In the genomic region with DNA sequence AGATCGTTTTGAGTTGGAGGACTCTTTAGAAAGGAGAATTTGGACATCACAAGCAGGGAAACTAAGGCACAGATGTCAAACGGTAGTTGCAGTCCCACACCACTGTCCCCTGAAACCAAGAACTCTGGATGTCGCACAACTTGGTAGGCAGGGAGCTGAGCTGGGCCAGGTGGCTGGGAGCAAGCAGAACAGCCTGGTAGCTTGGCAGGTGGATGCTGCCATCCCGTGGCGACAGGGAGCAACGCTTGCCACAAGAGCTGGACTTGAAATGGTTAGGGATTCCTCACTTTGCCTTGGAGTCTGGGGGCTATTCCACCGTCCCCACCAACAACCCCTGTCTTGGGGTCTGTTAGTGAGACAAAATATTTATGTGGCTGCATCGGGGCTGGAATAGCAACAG, we compare ENCODE assay signal across 8 mouse cellular contexts. TPM values are rescaled to one million over a fixed set of nuclear protein-coding genes. Genes with fewer than 3 reads are reported as not detected.
DNase-seq lines count a peak whose midpoint lies in the region; ATAC-seq and TF ChIP-seq lines count a peak whose summit lies in the region.

No protein-coding gene starts in this region.

- H3K9me3 ChIP-seq in ES-E14 (ENCODE audit: control insufficient read depth, insufficient read depth, low read depth, low read length) = no peaks in the 10 kb centered on the region
- H3K9me3 ChIP-seq in forebrain, embryonic 14.5 days (replicated peaks; ENCODE audit: control insufficient read depth, low read length) = no peaks in the 10 kb centered on the region
- no peaks in the 10 kb centered on the region for H3K9me3 ChIP-seq in lung, postnatal 0 days (ENCODE audit: low read length)

- H3K27ac ChIP-seq in ES-E14 (ENCODE audit: insufficient read depth, low read depth, low read length, poor library complexity, severe bottlenecking) = no peak overlapping the region
- no peak overlapping the region for H3K27ac ChIP-seq in forebrain, embryonic 14.5 days (ENCODE audit: low read depth, low read length)
- no peak overlapping the region for H3K27ac ChIP-seq in layer of hippocampus, adult 2 months
- no peak overlapping the region for H3K27ac ChIP-seq in lung, postnatal 0 days (ENCODE audit: low read length)

- H3K27me3 ChIP-seq in forebrain, embryonic 14.5 days (replicated peaks; ENCODE audit: control insufficient read depth, insufficient read depth, low read length) = peaks cover 18% of the 10 kb centered on the region; the same call in 1 of the 2 replicates
- peaks cover 52% of the 10 kb centered on the region for H3K27me3 ChIP-seq in lung, postnatal 0 days (replicated peaks; ENCODE audit: insufficient read depth, low read length)

- H3K4me1 ChIP-seq in ES-E14 (ENCODE audit: control insufficient read depth in 2 of 2, insufficient read depth in 2 of 2, low read length in 2 of 2, poor library complexity in 1 of 2) = peaks cover 0 to under 1% of the 10 kb centered on the region in 2 experiments; a peak in 1 of 4 replicates
- H3K4me1 ChIP-seq in forebrain, embryonic 14.5 days (ENCODE audit: control insufficient read depth, insufficient read depth, low read length) = peaks cover 3% of the 10 kb centered on the region
- peaks cover 5% of the 10 kb centered on the region; the same call in 1 of the 2 replicates for H3K4me1 ChIP-seq in lung, postnatal 0 days (ENCODE audit: insufficient read depth, low read depth, low read length)

- no peak for TF ChIP-seq EP300 in lung, postnatal 0 days (IDR thresholded peaks at IDR 0.05)

- peak; percentile 70 for TF ChIP-seq CTCF in layer of hippocampus, adult 2 months (conservative IDR thresholded peaks at IDR 0.05)
- TF ChIP-seq CTCF in lung, postnatal 0 days (IDR thresholded peaks at IDR 0.05) = peak; percentile 98

- H3K9ac ChIP-seq in ES-E14 (ENCODE audit: insufficient read depth, low read depth, low read length, poor library complexity, severe bottlenecking) = no peak overlapping the region
- H3K9ac ChIP-seq in forebrain, embryonic 14.5 days (ENCODE audit: low read length) = no peak overlapping the region
- no peak overlapping the region for H3K9ac ChIP-seq in lung, postnatal 0 days (replicated peaks; ENCODE audit: low read depth)

- ATAC-seq in forebrain, embryonic 14.5 days = peak; percentile 85
- ATAC-seq in lung, postnatal 0 days = peak; percentile 73

- in situ Hi-C loops in ES-E14 (cut with MboI; ENCODE audit: low sequenced_read_pairs in 2 of 2, unreplicated experiment in 2 of 2) = loop anchor here (5.0 to 10.0 kb wide), 4 partner anchors 101 to 318 kb away; no protein-coding TSS in a partner anchor

- H3K4me3 ChIP-seq in ES-E14 (ENCODE audit: insufficient read depth in 1 of 2, low read depth in 1 of 2, low read length in 2 of 2, poor library complexity in 1 of 2, severe bottlenecking in 1 of 2) = no peak overlapping the region
- H3K4me3 ChIP-seq in forebrain, embryonic 14.5 days (ENCODE audit: low read depth, low read length) = no peak overlapping the region
- H3K4me3 ChIP-seq in layer of hippocampus, adult 2 months = no peak overlapping the region
- H3K4me3 ChIP-seq in lung, postnatal 0 days (ENCODE audit: low read depth, low read length) = no peak overlapping the region

- DNase-seq in ES-E14 (ENCODE audit: low read depth, low spot score) = peak; percentile 83
- peak; percentile 75 for DNase-seq in cerebellum, adult 11 months
- DNase-seq in forebrain, embryonic 14.5 days (ENCODE audit: low spot score) = peak; percentile 94
- DNase-seq in heart, postnatal 4 days = peak; percentile 87
- peak; percentile 83 to 86 for DNase-seq in layer of hippocampus, adult 2 months (ENCODE audit: low spot score in 2 of 2)
- peak; percentile 90 for DNase-seq in lung, postnatal 0 days (ENCODE audit: low spot score)
- peak; percentile 90 for DNase-seq in retina, postnatal 1 day
- DNase-seq in urinary bladder, adult 2 months (ENCODE audit: low spot score) = peak; percentile 61

- H3K36me3 ChIP-seq in ES-E14 (ENCODE audit: control insufficient read depth, insufficient read depth, low read length, poor library complexity, severe bottlenecking) = no peaks in the 10 kb centered on the region
- no peaks in the 10 kb centered on the region for H3K36me3 ChIP-seq in forebrain, embryonic 14.5 days (ENCODE audit: control insufficient read depth, insufficient read depth, low read length)
- no peaks in the 10 kb centered on the region for H3K36me3 ChIP-seq in lung, postnatal 0 days (ENCODE audit: insufficient read depth, low read length)

- WGBS in forebrain, embryonic 14.5 days = 0% methylated on average over 8 of the region's 8 CpGs
- WGBS in lung, postnatal 0 days = 2% methylated on average over 8 of the region's 8 CpGs

- peak overlapping the region; percentile 96 for H3K4me2 ChIP-seq in forebrain, embryonic 14.5 days (ENCODE audit: low read length)
- H3K4me2 ChIP-seq in lung, postnatal 0 days (replicated peaks; ENCODE audit: low read depth, low read length) = no peak overlapping the region

TF ChIP-seq in ES-E14, 5 proteins besides CTCF, POLR2A, EP300 and RAD21:
- no peak for TF ChIP-seq CHD2 (IDR thresholded peaks at IDR 0.05; ENCODE audit: low read depth, low read length)
- no peak for TF ChIP-seq MAFK (IDR thresholded peaks at IDR 0.05; ENCODE audit: insufficient read depth, low read depth, low read length)
- TF ChIP-seq ZC3H11A (IDR thresholded peaks at IDR 0.05; ENCODE audit: borderline replicate concordance, low read depth, low read length) = peak; percentile 94

RNA-seq across cellular contexts. Expression of gene Wnt7b, which starts 0.8 kb away (rescaled TPM):
- 11.2 and 15.5 TPM in 2 replicates for total RNA-seq in ES-E14 (2012; rRNA removed)
- polyA plus RNA-seq in forebrain, embryonic 14.5 days (2014; fragmentation: Nextera tagmentation; extraction: Ambion mirVana) = 73.4 and 84.7 TPM in 2 replicates
- total RNA-seq in heart, postnatal 4 days (2021) = under 1 TPM; 0.21 to 0.27 TPM
- total RNA-seq in layer of hippocampus, adult 2 months (2021) = 10 to 100 TPM; 46.4 to 47.6 TPM
- 11.3 and 14.9 TPM in 2 replicates for polyA plus RNA-seq in lung, postnatal 0 days (2015; fragmentation: Nextera tagmentation; extraction: Ambion mirVana)
- 15.3 and 15.9 TPM in 2 replicates for polyA plus RNA-seq in urinary bladder, adult 2 months (2012; rRNA removed)
